Comparison of ENCODE assay signal across 32 mouse cellular contexts in the genomic region with DNA sequence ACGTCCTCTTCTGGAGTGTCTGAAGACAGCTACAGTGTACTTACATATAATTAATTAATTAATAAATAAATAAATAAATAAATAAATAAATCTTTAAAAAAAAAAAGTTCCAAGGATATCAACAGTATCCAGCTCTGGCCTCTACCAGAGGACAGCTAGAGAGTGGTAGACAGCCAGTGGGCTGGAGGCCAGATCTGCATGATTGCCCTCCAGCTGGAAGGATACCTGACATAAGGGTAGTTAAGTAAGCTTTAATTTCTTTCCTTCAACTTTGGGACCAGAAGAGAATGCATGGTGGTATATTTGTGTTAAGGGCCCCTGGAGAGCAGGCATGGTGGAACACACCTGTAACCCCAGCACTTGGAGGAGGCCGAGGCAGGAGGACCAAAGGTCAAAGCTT. TPM values are rescaled to one million over a fixed set of nuclear protein-coding genes. Genes with fewer than 3 reads are reported as not detected.
A peak's percentile ranks its signal among the peaks of the same experiment; 100 is the strongest.
DNase-seq lines count a peak whose midpoint lies in the region; ATAC-seq and TF ChIP-seq lines count a peak whose summit lies in the region.
"Had no signal": no experiment of that assay in that cellular context is flagged by ENCODE, and none has a peak within 500 bp of the region (broad histone marks: within the 10 kb centered on the region; RNA-seq: fewer than 3 reads in every experiment).

No protein-coding gene starts in this region.

- no peak overlapping the region for H3K27ac ChIP-seq in intestine, embryonic 14.5 days (ENCODE audit: low read depth)
- no peak overlapping the region for H3K27ac ChIP-seq in intestine, embryonic 15.5 days
- H3K27ac ChIP-seq in layer of hippocampus, adult 2 months, result no peak overlapping the region
- H3K27ac ChIP-seq: embryonic facial prominence, embryonic 10.5 days; embryonic facial prominence, embryonic 13.5 days; forebrain, embryonic 13.5 days; gastrocnemius, adult 2 months; heart, embryonic 15.5 days; hindbrain, embryonic 10.5 days; hindbrain, embryonic 13.5 days had no signal

- H3K9ac ChIP-seq in intestine, embryonic 14.5 days (ENCODE audit: low read length), result no peak overlapping the region
- H3K9ac ChIP-seq in intestine, embryonic 15.5 days, result no peak overlapping the region
- H3K9ac ChIP-seq: embryonic facial prominence, embryonic 13.5 days; forebrain, embryonic 13.5 days; forebrain, postnatal 0 days; heart, embryonic 12.5 days; heart, embryonic 15.5 days; hindbrain, embryonic 13.5 days had no signal

- peaks cover 55% of the 10 kb centered on the region for H3K36me3 ChIP-seq in intestine, embryonic 14.5 days (ENCODE audit: control insufficient read depth, insufficient read depth, low read length)
- peaks cover 45% of the 10 kb centered on the region for H3K36me3 ChIP-seq in intestine, embryonic 15.5 days

- ATAC-seq in intestine, embryonic 14.5 days (replicated peaks; ENCODE audit: low FRiP score, low TSS enrichment, low read depth), result no peak
- ATAC-seq in intestine, embryonic 15.5 days, result no peak
- ATAC-seq: forebrain, embryonic 13.5 days; forebrain, postnatal 0 days; hindbrain, embryonic 16.5 days; Patski had no signal

- DNase-seq in adrenal gland, postnatal 10 days, result peak; percentile 54
- DNase-seq in adrenal gland, postnatal 4 days (ENCODE audit: low spot score in 2 of 2), result no peak
- peak; percentile 45 for DNase-seq in intestine, embryonic 14.5 days (ENCODE audit: low spot score)
- DNase-seq in ovary, postnatal 36 days (ENCODE audit: low spot score), result peak; percentile 2
- DNase-seq in ovary, adult 18-20 months (ENCODE audit: low spot score), result no peak
- no peak for DNase-seq in layer of hippocampus, adult 2 months (ENCODE audit: low spot score in 2 of 2)
- DNase-seq: B cell, adult 2 months; cerebellum, adult 11-12 months; cerebellum, adult 8-10 months; cerebellum, postnatal 10 days; cerebellum, postnatal 36 days; embryo, embryonic 11 days; forebrain, postnatal 0 days; gastrocnemius, adult 2 months; gastrocnemius, postnatal 14 days; heart, adult 11 months; heart, postnatal 10 days; heart, postnatal 36 days; kidney, adult 18-20 months had no signal

- H3K4me1 ChIP-seq in intestine, embryonic 14.5 days (replicated peaks; ENCODE audit: control insufficient read depth, insufficient read depth, low read length), result no peaks in the 10 kb centered on the region
- H3K4me1 ChIP-seq in intestine, embryonic 15.5 days (replicated peaks), result no peaks in the 10 kb centered on the region
- H3K4me1 ChIP-seq: embryonic facial prominence, embryonic 10.5 days; forebrain, embryonic 13.5 days; hindbrain, embryonic 10.5 days; hindbrain, embryonic 13.5 days had no signal

- 87% methylated on average over 2 of the region's 2 CpGs for WGBS in intestine, embryonic 14.5 days
- WGBS in intestine, embryonic 15.5 days, result 82% methylated on average over 2 of the region's 2 CpGs

- no peak overlapping the region for H3K4me2 ChIP-seq in intestine, embryonic 14.5 days (ENCODE audit: low read length)
- H3K4me2 ChIP-seq in intestine, embryonic 15.5 days (replicated peaks), result no peak overlapping the region
- H3K4me2 ChIP-seq: embryonic facial prominence, embryonic 13.5 days; forebrain, embryonic 13.5 days; heart, embryonic 12.5 days; heart, embryonic 15.5 days; hindbrain, embryonic 13.5 days had no signal

- TF ChIP-seq CTCF in layer of hippocampus, adult 2 months (conservative IDR thresholded peaks at IDR 0.05), result no peak

- no peaks in the 10 kb centered on the region for H3K9me3 ChIP-seq in intestine, embryonic 14.5 days (ENCODE audit: control insufficient read depth, low read length)
- H3K9me3 ChIP-seq in intestine, embryonic 15.5 days, result no peaks in the 10 kb centered on the region
- H3K9me3 ChIP-seq: embryonic facial prominence, embryonic 10.5 days; embryonic facial prominence, embryonic 13.5 days; forebrain, embryonic 13.5 days; G1E; heart, embryonic 12.5 days; heart, embryonic 15.5 days; hindbrain, embryonic 10.5 days; hindbrain, embryonic 13.5 days had no signal

- no peak overlapping the region for H3K4me3 ChIP-seq in intestine, embryonic 14.5 days (ENCODE audit: low read depth, low read length)
- H3K4me3 ChIP-seq in intestine, embryonic 15.5 days (replicated peaks), result no peak overlapping the region
- H3K4me3 ChIP-seq in layer of hippocampus, adult 2 months, result no peak overlapping the region
- H3K4me3 ChIP-seq: embryonic facial prominence, embryonic 10.5 days; embryonic facial prominence, embryonic 13.5 days; erythroblast, embryonic 14.5 days; forebrain, embryonic 13.5 days; gastrocnemius, adult 2 months; heart, embryonic 12.5 days; heart, embryonic 15.5 days; hindbrain, embryonic 10.5 days; hindbrain, embryonic 13.5 days had no signal

- H3K27me3 ChIP-seq in intestine, embryonic 14.5 days (replicated peaks; ENCODE audit: control insufficient read depth, insufficient read depth, low read length), result no peaks in the 10 kb centered on the region
- no peaks in the 10 kb centered on the region for H3K27me3 ChIP-seq in intestine, embryonic 15.5 days (replicated peaks)
- H3K27me3 ChIP-seq: CH12.LX; embryonic facial prominence, embryonic 13.5 days; forebrain, embryonic 13.5 days; heart, embryonic 12.5 days; heart, embryonic 15.5 days; hindbrain, embryonic 13.5 days; Patski had no signal

RNA-seq across cellular contexts. Expression of gene Gsg1l, which starts 17.6 kb away (rescaled TPM):
- total RNA-seq in adrenal gland, postnatal 10 days (2021), result 1 to 10 TPM; 7.2 to 8.7 TPM
- total RNA-seq in adrenal gland, postnatal 4 days (2021), result 10 to 100 TPM; 13.2 to 13.9 TPM
- polyA plus RNA-seq in intestine, embryonic 14.5 days (2014; fragmentation: Nextera tagmentation; extraction: Ambion mirVana), result 1.0 and 1.2 TPM in 2 replicates
- polyA plus RNA-seq in intestine, embryonic 15.5 days (2015; fragmentation: Nextera tagmentation; extraction: Ambion mirVana), result 0.57 and 0.67 TPM in 2 replicates
- 10 to 100 TPM; 14.0 to 16.0 TPM for total RNA-seq in layer of hippocampus, adult 2 months (2021)
- total RNA-seq: CH12.LX; gastrocnemius, adult 2 months had no signal
- polyA plus RNA-seq: erythroblast, embryonic 14.5 days; G1E; Patski had no signal

Comparison
In these comparisons a context has a peak if more than half of its experiments do, and no peak if none do; other contexts are left out.
1. DNase-seq: peak in adrenal gland, postnatal 10 days (single experiment), intestine, embryonic 14.5 days (single experiment) and ovary, postnatal 36 days (single experiment); none in adrenal gland, postnatal 4 days (0 of 2), ovary, adult 18-20 months (single experiment) and layer of hippocampus, adult 2 months (0 of 2).